Mouse (Mus musculus) kidney, postnatal 25 days (tissue): ENCODE measurements around the gene Spon1.

Experiments used
- DNase-seq, 2 experiments: peaks; one replicate each; pipeline ENCODE4 v3.0.0; 2021; ENCODE audit warnings: mixed read lengths in 2 of 2

Spon1 gene

DNA sequence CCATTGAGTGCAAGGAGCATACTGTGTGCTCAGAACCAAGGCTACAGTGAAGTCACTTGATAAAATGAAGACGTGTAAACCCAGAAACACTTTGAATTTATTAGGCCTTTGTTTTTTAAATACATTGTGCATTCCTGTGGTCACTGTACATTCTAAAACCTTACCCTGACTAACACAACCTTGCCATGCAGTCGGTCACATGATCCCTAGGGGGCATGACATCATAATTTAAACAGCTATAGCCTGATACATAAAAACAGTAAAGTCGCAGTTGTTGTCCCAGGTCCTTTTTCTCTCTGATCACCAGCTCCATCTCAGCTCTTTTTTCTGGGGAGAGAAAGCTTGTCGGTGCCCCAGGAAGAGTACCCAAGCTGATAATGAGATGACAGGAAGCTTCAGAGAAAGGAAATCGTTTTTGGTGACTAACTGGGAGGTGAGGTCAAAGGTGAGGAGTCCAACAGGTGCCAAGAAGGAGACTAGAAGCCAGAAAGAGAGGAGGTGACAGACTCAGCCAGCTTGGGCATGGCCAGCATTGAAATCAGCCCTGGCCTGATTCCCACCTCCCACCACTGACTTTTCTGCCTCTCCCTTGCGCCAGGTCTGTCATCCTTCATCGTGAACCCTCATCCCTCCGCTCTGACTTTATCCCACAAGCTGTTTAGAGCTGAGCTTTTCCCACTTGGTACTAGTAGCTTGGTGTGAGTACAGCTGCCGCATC, 246.1 kb downstream of the Spon1 start:
- no peak for DNase-seq

DNA sequence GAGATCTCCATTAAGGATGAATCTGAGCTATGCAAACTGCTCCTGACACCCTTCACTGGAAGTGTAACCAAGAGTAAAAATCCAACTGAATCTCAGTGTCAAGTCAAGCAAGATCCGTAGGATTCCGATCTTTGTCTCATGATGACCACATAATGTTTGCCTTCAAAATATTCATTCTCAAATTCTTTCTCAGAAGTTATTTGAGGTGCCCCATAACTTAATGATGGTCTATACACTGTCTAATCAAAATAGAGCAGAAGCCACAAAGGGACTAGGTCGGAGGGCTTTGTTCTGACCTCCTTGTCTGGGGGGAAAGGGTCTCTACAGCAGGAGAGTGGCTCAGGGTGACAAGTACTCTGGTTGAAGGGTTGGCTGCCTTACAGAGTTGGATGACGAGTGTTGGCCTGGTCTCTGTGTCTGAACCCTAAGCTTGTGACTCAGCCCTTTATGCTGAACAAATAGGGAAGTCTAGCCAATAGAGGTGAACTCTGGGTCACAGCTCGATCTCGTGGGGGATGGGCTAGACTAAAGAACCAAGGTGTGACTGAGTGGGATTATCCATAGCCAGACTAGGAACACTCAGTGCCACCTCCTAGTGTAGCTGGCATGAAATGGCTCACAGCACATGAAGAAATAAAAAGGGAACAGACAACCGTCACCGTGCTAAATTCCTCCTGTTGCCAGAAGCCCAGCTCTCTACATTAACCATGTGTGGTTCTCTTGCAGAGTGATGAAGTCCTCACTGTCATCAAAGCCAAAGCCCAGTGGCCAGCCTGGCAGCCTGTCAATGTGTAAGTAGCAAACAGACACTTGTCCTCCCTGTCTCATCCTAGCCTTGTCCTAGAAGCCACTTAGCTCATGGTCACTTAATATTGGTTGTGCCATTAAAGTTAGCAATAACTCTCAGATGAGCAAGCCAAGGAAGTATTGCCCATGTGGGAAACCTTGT, 250.5 kb downstream of the Spon1 start:
- DNase-seq: no peak

DNA sequence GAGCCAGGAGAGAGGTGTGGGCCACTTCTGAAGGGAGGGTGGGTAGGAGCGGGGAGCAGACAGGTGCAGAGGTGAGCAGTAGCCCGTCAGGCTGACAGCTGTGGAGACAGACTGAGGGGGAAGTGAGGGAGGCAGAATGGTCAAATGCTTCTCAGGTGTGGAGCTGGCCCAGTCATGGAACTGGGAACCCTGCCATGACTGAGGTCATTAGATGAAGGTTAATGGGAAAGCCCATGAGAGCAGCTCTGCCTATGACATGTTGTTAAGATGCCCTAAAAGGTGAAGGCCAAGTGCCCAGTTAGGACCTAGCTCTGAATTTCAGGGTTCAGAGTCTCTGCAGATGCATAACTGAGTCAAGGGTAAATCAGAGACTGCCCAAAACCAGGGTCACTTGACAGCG, 253.1 kb downstream of the Spon1 start:
- peak; percentile 59 to 68 for DNase-seq

DNA sequence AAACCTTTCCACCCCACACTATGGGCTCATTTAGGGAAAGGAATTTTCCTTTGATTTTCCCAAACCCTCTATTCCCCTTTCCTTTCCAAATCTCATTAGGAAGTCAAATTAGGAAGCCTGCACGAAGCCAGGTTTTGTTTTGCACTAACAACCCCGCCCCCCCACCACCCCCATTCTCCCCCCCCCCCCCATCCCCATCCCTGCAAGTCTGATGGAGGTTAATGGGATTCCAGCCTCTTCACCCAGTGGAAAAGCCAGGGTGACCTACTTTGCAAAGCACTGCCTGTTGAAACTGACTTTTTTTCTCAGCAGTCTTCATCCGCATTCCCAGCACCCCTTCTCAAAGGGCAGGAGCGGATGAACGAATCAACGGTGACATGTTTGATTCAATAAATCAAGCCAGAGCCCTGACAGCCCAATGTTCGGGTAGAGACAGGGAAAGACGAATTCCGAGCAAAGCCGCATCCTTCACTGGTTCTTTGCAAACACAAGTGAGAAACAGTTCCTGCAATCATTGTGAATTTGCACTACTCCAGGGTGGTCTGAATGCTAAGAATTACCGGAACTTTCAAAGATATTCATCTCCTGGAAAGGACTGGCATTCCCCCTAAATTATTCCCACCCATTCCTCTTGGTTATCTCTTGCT, 254.4 kb downstream of the Spon1 start:
- no peak for DNase-seq

DNA sequence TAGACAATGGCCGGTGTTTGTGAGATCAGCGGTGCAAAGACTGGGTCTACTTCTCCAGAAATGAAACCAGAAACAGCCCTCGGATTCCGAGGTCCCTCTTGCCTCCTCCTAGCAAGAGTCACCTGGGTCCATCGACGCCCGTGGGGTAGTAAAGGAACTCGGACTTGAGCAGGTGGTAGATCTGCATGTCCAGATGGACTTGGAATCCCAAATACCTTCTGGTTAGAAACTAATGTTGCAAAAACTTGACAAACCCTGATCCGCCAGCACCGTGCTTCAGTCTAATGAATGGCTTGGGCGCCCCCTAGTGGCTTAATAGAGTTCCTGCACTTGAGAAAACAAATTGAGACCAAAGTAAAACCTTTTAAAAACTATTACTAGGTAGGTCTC, 254.9 kb downstream of the Spon1 start:
- DNase-seq: peak; percentile 66 to 85

DNA sequence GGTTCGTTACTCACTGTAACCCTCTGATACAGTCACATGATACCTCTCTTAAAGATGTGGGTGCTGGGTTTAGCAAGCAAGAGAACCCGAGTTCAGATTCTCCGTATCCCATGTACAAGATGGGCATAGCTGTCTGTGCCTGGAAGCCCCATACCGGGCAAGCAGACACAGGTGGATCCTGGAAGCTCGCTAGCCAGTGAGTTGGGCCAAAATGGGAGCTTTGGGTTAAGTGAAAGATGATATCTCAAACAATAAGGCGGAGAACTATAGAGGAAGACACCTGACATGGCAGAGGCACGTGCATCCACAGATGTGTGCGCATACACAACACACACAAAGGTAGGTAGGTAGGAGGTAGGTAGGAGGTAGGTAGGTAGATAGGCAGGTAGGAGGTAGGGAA, 261.1 kb downstream of the Spon1 start:
- DNase-seq: no peak

DNA sequence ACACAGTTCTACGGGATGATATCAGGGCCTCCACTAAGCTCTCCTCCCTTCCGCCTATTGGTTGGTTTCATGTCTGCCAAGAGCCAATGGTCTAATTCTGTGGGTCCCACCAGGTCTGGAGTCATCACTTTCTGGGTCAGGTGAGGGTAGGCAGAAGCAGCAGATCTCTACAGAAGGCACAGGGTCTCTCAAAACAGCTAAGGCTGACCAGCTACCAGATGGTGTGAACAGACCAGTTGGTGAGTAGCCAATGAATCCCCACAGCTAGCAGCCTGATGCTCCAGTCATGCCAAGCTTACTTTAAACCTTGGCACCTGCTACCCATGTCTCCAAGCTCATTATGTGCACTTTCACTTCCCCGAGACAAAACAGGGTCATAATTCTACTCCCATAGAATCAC, 261.6 kb downstream of the Spon1 start:
- no peak for DNase-seq

DNA sequence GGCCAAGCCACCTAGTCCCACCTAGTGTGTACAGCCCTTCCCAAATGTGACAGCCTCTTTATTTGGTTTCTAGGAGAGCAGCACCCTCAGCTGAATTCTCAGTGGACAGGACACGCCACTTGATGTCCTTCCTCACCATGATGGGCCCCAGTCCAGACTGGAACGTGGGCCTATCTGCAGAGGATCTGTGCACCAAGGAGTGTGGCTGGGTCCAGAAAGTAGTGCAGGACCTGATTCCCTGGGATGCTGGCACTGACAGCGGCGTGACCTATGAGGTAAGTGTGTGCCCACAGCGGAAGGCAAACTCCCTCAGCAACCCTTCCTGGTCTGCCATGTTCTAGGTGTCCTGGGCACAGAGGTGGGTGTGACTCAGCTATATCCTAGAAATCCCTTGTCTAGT, 263.0 kb downstream of the Spon1 start:
- no peak for DNase-seq

DNA sequence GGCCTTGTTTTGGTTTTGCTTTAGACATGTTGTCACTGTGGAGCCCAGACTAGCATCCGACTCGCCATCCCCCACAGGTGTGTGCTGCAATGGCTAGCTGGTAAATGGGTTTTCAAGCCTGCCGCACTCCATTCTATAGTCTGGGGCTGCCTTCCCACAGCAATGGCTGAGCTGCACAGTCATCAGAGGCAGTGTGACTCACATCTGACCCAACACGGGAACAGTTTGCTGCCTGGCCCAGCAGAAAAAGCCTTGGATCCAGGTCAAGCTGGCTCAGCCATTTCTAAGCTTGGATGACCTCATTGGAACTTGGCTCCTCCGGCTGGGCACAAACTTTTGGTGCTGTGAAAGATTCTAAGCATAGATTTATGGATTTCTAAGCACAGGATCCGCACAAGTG, 263.8 kb downstream of the Spon1 start:
- peak; percentile 64 to 75 for DNase-seq

DNA sequence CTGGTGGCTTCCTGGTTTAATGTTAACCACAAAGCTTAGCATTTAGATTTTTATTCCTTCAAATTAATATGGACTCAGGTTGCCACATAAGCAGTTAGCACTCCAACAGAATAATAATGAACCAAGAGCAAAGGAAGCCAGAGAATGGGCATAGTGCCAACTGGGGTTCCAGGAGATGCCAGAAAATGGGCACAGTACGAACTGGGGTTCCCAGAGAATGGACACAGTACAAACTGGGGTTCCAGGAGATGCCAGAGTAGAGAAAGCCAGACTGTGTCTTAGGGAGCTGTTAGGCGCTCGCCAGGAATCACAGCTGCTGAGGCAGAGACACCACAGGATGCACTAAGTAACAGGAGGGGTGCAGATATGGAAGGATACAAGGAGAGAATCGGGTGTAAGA, 271.4 kb downstream of the Spon1 start:
- no peak for DNase-seq

DNA sequence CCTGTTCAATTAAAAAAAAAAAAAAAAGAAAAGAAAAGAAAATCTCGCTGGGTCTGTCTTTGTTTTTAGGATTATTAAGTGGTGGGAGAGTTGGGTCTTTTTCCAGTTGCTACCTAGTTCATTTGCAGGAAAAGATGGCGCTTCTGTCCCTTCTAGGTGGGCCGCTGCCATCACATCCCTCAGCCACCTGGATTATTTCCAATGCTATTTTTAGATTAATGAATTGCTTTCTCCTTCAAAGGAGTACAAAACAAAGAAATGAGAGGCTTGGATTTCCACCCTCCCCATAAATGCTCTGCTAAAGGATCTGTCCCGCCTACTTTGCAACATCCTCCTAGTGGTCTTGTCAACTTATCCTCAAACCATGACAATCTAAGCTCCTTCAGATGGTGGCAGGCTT, 275.6 kb downstream of the Spon1 start:
- DNase-seq: no peak

DNA sequence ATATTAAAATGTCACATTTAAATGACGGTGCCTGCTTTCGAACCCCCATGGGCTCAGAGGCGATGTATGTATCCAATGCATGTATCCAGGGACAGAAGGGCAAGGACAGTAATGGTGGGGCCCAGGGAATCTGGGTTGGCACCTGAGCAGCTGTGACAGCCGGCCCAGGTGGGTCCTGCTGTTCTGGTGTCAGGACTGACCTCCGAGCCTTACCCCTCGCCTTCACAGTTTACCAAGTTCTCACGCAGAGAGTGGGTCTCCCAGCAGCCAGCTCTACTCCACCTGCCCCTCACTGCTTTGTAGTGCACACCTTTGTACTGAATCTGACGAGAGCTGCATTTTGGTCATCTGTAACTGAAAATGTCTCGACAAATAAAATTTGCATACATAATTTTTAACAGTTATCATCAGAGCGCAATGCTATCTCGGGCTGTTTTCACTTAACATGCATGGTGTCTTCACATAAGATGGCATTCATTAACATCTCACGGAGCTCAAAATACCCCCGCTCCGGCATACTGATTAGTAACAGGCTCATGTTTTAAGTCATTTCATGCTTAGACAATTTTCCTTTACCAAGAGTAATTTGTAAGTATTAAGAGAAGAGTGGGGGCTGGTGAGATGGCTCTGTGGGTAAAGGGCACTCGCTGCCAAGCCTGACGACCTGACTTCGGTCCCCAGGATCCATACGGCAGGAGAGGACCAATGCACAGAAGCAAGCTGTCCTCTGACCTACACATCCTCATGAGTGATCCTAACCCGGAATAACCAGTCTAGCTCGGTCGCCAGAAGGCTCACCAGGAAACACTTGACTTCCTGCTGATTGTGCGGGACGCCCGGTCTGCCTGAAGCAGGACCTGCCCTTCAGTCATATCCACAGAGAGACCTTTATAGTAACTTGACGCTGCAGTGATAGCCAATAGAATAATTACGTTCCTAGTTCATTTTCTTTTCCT, 277.5 kb downstream of the Spon1 start:
- no peak for DNase-seq

DNA sequence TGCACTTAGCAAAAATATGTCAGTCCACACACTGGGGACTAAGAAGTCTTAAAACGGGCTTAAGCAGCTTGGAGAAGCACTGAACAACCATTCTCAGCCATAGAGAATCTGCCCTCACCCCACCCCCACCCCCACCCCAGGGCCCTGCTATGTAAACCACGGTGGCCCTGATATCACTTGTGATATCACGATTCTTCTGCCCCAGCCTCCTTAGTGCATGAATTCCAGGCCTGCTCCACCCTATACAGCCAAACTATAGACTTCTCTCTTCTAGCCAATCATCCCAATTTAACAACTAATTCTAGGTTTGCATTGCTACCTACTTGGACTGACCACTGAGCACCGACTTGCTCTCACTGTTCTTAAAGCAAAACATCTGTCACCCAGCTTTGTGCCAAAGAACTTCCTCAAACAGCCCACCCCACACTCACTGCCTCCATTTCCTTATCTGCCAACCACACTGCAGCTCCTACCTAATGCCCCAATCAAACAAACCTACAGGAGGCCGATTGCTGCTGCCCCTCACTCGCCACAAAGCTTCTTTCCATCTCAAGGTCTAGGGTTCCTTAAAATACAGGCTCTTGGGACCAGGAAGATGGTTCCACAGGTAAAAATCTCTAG, 278.2 kb downstream of the Spon1 start:
- DNase-seq: no peak

DNA sequence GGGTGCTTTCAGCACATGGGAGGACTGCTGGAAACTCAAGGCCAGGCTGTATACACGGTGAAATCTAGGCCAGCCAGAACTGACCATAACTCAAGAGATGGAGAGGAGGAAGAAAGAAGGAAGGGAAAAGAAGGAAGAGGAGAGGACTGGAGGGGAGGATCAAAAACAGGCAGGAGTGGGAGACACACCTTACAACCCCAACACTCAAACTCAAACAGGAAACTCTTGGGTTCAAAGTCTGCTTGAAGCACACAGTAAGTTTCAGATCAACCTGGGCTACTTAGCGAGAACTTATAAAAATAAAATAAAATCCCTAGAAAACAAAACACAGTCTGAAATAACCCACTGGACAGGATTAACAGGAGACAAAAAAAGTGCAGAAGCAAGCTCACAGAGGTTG, 280.0 kb downstream of the Spon1 start:
- DNase-seq: no peak

DNA sequence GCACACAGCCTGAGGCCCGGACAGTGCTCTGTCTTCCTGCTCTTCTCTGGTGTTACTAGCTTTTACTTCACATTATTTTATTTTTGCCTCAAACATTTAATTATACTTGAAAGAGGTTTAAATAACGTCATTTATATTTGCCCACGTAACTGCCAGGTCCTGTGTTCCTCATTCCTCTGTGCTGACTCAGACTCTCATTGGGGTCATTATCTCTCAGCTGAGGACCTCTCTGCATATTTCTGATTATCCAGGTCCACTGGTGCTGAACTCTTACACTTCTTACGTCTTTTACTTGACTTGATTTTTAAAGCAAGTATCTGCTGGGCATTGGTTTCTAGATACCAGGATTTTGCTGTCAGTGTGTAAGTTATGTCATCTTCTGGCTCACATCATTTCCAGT, 287.9 kb downstream of the Spon1 start:
- no peak for DNase-seq

DNA sequence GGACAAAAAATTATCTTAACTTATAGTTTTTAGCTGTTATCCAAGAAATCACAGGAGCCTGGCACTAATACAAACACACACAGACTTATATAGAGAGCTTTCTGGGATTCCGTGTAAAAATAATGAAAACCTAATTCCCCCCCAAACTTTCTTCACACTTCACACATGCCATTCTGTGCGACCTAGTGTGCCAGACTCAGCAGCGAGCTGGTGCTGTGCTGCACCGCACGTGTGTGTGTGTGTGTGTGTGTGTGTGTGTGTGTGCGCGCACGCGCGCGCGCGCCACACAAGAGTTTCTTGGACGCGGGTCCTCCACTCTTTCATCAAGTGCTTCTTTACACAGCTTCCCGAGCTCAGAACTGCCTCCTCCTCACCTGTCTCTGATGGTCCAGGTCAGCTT, 292.4 kb downstream of the Spon1 start:
- DNase-seq: no peak

DNA sequence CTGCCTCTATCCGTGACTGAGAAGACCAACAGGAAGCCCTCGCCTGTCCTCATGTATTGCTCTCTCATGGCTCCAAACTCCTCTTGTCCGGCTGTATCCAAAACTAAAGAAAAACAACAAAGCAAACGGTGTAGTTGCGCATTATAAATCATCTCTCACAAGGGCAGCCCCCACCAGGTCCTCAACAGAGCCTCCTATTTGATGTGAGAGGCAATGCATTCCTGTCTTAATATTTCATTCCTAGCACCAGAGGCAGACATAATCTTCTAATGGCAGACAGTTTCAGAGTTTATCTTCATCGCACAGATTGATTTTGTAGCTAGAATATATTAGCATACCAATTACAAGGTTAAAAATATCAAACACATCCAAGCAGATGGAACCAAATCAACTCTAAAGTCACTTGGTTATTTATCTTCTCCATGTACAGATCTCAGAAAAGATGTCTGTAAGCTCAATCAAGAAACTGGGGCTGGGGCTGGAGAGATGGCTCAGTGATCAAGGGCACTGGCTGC, 293.2 kb downstream of the Spon1 start:
- no peak for DNase-seq

DNA sequence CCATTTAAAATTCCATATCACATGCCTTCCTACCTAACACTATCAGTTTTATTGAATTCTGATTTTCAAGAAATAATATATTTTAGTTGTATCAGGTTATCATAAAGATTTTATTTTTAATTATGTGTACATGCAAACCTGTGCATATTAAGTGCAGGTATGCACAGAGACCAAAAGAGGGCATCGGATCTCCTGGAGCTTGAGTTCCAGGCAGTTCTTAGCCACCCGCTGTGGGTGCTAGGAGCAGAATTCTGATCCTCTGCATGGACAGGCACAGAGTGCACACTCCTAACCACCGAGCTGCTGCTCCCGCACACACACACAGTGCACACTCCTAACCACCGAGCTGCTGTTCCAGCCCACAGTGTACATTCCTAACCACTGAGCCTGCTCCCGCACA, 294.6 kb downstream of the Spon1 start:
- no peak for DNase-seq

DNA sequence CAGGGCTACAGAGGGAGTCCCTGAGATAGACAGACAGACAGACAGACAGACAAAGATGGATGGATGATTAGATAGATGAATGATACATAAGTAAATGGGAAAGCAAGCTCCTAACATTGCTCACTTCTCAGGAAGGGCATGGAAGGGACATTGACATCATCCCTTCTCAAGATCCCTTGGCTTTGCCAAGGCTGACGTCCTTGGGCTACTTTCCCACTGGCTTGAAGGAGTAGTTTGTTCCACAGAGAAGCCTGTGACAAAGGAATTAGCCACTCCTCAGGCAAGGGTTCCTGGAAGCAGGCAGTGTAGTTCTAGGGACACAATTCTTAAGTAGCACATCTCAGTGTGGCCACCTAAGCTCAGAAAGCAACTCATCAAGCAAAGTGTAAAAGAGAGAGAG, 296.7 kb downstream of the Spon1 start:
- no peak for DNase-seq

DNA sequence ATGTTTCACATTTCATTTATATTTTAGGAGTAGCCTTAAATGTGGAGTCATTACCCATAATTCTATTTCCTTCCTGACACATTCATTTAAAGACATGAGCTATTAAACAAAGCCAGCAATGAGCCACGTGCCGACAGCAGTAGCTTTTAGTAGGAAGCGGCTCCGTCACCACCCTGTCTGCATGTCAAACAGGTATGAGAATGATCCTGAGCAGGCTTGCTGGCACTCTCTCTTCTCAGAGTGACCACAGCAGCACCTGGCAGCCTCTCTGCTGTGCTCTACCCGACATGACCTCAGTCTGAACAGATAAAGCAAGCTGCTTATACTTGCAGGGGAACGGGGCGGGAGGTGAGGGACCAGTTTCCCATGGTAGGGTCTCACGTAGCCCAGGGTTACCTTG, 297.7 kb downstream of the Spon1 start:
- DNase-seq: no peak

DNA sequence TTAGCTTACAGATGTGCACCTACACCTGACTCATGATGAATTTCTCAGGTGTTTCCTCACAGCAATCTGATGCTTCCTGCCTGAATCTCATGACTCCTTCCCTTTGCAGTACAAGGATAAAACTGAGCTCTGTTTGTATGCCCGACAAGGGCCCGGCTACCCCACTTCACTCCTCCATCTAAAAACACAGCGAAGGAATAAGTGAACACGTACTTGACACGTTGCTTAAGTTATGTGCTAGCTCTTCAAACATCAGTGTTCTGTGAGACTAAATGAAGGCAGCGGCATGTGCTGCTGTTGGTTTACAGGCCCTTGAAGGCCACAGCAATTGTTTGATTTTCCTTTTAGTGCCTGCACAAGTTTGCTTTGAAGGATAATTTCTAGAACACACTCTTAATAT, 298.2 kb downstream of the Spon1 start:
- DNase-seq: no peak
